Mouse (Mus musculus) T-helper 2 cell (primary cell): ENCODE results near the gene Fnbp1.

ENCODE experiments used
- in situ Hi-C: fragments of 300-600 bp; cut with MboI, MseI; formaldehyde crosslinking; loops from one replicate; pipeline ENCODE4 v1.15.1; 2025; ENCODE audit warnings: high pct_unique_total_duplicates

Fnbp1 gene

DNA sequence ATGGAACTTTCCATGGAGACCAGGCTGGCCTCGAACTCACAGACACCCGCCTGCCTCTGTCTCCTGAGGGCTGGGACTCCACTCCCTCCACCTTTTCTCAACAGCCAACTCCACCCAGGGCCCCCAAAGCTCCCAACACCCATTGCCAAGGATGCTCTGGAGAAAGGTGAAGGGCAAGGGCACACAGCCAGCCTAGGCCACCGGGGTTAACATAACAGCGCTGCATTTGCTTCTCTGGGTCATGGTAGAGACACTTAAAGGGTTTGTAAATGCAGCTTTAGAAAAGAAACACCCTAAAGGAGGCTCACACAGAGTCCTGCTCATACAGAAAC is 72.7 kb downstream of the Fnbp1 start:
- in situ Hi-C loops, result loop anchor here (5.0 kb wide), 1 partner anchor 73 kb away; the partner anchor contains the start of gene Fnbp1

GRCm38 (mm10) chr2:31068246-31069113 is 73.3 kb downstream of the Fnbp1 start:
- in situ Hi-C loops, result loop anchor here (5.0 kb wide), 1 partner anchor 74 kb away; the partner anchor contains the start of gene Fnbp1

GRCm38 (mm10) chr2:31067696-31068245 is 74.0 kb downstream of the Fnbp1 start:
- in situ Hi-C loops, result loop anchor here (5.0 kb wide), 1 partner anchor 75 kb away; the partner anchor contains the start of gene Fnbp1

DNA sequence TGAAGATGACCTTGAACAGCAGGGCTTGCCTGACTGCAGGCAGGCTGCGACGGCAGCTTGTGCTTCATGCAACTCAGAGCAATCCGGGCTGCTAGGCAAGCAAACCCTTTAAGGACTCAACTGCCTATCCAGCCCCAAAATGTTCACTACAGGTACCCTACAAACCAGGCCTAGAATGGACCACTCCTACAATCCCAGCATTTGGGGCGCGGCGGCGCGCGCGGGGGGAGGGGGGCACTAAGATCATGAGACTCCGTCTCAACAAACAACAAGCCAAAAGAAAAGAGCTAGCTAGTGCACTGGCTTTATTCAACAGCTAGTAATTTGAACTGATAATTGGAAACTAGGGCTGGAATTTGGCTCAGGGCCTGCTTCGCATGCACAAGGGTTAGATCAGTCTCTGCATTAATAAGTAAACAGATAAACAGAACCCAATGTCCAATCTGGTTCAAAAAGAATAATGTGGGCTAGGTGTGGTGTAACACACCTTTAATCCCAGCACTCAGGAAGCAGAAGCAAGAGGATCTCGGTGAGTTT is 74.7 kb downstream of the Fnbp1 start:
- in situ Hi-C loops, result loop anchor here (5.0 kb wide), 1 partner anchor 75 kb away; the partner anchor contains the start of gene Fnbp1

GRCm38 (mm10) chr2:31066019-31066789 is 75.6 kb downstream of the Fnbp1 start:
- in situ Hi-C loops, result loop anchor here (5.0 kb wide), 1 partner anchor 76 kb away; the partner anchor contains the start of gene Fnbp1

DNA sequence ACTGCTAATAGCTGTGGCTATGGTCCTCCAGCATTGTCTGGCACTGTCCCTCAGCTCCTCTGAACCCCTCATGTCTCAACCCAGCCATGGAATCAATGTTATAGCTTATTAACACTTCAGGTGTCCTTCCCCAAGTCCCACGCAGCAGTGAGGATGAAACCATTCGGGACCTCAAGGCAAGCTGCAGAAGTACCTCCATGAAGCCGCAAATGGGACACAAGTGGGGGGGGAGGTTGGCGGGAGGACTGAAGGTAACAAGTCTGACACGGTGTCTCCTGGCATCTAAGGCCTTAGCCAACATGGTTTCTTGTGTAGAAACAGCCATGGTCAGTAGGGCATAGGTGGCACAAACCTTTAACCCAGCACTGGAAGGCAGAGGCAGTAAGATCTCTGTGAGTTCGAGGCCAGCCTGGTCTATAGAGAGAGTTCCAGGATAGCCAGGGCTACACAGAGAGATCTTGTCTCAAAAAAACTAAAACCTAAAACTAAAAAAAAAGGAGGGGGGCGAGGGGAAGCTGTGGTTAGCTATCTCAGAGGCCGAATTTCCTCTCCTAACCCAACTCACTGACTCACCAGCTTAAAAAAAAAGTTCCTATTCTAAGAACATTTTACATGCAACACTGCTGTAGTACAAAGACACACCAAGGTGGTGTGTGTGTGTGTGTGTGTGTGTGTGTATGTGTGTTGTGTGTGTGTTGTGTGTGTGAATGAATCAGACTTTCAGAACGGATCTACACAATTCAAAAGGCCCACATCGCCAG is 79.8 kb downstream of the Fnbp1 start:
- in situ Hi-C loops, result no loop called here

DNA sequence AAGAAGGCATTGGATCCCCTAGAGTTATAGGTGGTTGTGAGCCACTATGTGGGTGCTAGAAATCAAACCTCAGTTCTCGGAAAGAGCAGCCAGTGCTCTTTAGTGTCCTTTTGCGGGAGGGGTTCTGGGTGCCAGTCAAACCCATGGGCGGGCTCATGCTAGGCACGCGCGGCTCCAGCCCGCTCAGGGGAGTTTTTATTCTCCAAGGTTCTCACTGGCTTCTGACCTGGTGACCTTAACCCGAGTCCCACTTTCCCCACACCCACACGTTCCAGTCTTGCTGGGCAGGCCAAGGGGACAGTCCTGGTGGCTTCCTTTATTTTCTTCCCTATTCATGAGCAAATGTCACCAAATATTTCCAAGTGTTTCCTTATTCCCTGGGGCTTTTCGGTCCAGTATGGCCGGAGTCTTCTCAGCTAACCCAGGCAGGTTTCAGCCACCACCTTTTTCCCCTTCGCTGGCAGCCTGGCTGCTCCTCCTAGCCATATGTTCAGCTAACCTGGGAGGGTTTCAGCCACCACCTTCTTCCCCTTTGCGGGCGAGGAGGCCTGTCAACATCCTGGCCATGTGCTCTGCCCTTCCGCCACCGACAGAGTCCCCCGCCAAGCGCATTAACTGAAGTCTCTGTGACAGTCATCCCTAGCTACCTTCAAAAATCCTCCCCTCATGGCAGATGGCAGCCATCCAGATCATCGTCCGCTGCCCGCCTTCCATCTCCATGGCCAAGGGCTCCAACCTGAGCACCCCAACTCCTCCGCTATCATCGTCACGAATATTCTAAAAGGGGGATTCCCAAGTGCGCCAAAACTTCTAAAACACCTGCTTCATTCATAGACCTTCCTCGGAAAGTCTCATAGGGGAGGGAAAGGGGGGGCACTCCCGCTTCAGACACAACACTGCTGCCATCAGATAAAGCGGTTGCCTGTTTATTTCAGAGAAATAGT is 80.7 kb downstream of the Fnbp1 start:
- in situ Hi-C loops, result no loop called here

DNA sequence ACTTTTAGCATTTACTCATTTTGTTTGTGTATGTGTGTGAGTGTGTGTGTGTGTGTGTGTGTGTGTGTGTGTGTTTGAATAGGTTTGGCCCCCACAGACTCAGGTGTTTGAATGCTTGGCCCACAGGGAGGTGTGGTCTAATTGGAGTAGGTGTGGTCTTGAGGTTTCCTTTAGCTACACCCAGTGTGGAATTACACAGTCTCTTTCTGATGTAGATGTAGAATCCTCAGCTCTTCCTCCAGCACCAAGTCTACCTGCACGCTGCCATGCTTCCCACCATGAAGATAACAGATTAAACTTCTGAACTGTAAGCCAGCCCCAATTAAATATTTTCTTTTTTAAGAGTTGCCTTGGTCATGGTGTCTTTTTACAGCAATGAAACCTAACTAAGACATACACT is 81.5 kb downstream of the Fnbp1 start:
- in situ Hi-C loops, result no loop called here

DNA sequence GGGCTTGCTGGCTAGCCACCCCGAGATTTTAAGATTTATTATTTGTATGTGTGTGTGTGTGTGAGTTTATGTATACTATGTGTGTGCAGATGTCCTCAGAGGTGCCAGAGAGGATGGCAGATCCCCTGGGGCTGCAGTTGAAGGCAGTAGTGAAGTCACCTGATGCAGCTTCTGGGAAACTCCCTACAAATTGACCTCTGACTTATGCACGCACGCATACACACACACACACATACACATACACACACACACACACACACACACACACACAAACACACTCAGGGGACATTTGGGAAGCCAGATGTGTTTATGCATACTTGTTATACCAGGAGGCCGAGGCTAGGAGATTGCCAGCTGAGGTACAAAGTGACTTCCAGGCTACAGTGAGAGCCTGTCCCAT is 83.4 kb downstream of the Fnbp1 start:
- in situ Hi-C loops, result no loop called here

DNA sequence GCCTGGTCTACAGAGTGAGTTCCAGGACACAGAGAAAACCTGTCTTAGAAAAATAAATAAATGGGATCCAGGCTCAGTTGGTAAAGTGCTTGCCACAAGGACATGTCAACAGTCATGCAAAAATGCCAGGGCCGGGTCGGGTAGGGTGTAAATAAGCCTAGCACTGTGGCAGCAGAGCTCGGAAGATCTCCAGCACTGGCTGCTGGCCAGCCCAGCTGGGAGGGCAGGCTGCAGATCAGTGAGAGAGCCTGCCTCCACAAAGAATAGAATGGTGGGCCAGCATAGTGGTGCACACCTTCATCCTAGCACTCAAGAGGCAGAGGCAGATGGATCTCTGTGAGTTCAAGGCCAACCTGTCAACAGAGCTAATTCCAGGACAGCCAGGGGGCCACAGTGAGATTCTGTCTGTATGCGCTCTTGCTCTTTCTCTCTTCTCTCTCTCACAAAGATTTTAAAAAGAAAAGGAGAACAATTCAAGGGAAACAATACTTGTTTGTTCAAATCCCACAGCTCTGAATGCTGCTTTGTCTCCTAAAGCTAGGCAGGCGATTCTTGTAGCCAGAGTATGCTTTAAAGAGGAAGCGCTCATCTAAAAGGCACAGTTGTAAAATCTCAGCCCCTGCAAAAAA is 84.1 kb downstream of the Fnbp1 start:
- in situ Hi-C loops, result no loop called here

GRCm38 (mm10) chr2:31056070-31056469 is 85.7 kb downstream of the Fnbp1 start:
- in situ Hi-C loops, result no loop called here

GRCm38 (mm10) chr2:31053851-31054340 is 87.9 kb downstream of the Fnbp1 start:
- in situ Hi-C loops, result no loop called here

DNA sequence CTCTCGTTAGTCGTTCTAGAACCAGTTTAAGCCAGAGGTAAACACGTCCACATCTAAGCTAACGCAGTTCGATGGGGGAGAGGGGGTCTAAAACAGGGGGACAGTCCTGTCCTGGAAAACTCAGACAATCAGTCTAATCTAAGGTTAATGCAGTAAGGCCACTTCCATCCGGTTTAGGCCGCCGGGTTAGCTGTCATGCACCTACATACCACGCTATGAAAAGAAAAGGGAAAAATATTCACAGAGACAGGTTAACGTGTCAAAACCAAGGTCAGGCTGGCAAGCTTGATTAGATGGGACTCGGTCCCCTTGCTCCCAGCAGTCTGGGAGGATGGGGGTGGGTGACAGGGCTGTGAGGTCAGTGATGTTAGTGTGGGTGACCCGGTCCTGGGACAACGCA is 88.4 kb downstream of the Fnbp1 start:
- in situ Hi-C loops, result no loop called here

DNA sequence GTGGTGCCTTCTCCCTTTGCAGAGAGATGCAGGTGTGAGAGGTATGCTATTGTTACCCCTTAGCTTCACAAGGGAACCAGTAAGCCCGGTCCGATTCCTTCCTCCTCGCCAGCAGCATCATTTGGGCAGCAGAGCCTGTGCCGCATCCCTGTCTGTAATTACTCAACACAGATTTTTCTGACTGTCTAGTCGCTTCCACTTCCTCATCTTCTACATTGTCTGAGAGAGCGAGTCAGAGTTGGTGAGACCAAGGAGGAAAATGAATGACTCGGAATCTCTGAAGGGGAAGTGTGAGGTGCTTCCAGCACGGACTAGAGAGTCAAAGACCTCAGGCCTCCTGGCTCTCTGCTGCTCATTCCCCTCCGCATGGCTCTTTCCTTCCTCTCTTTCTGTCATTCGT is 89.4 kb downstream of the Fnbp1 start:
- in situ Hi-C loops, result no loop called here

GRCm38 (mm10) chr2:31048037-31048436 is 93.8 kb downstream of the Fnbp1 start:
- in situ Hi-C loops, result no loop called here

- in situ Hi-C loops, result no loop called here
Observed at GRCm38 (mm10) chr2:31043856-31044255, 98.0 kb downstream of the Fnbp1 start.

DNA sequence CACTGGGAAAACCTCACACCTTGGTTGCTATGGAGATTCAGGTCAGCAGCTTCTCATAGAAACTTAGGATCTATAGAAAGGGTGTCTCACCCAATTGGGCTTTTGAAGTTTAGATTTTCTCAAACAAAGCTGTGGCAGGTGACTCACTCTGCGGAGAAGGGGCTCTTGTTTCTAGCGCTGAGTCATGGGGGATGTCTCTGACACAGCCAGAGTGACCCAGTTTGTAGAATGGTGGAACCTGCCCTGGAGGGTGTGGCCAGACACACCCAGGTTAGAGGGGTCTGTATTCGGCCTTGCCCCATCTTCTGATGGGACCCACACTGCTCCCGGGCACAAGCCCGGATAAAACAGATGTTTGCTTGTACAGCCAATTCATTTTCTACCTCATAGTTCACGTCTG is 98.9 kb downstream of the Fnbp1 start:
- in situ Hi-C loops, result no loop called here

- in situ Hi-C loops, result no loop called here
Observed at GRCm38 (mm10) chr2:31041386-31041785, 100.4 kb downstream of the Fnbp1 start.

GRCm38 (mm10) chr2:31040487-31040886 is 101.3 kb downstream of the Fnbp1 start:
- in situ Hi-C loops, result no loop called here
